Mouse (Mus musculus) G1E (cell line): Measurements from ENCODE around the gene Slc35e3.

ENCODE experiments used
- CTCF ChIP-seq: IDR thresholded peaks from 2 replicates; pipeline ENCODE4 v1.5.1; 2012; ENCODE audit warnings: low read depth, low read length, inconsistent platforms, mixed read lengths
- GATA1 ChIP-seq: IDR thresholded peaks from 2 replicates; pipeline ENCODE4 v1.6.1; 2012; ENCODE audit warnings: borderline replicate concordance, low read length, inconsistent platforms, mixed read lengths
- GATA2 ChIP-seq: IDR thresholded peaks from 2 replicates; pipeline ENCODE4 v1.6.1; 2012; ENCODE audit warnings: low read depth, low read length, inconsistent platforms, borderline replicate concordance
- POLR2AphosphoS5 ChIP-seq: IDR thresholded peaks from 2 replicates; pipeline ENCODE4 v1.6.1; 2012; ENCODE audit warnings: low read depth, low read length, inconsistent platforms; ENCODE audit not compliant: insufficient replicate concordance
- TAL1 ChIP-seq: conservative IDR thresholded peaks from 2 replicates; pipeline ENCODE4 v1.6.1; 2012; ENCODE audit warnings: low read depth, low read length, inconsistent platforms, mixed read lengths

GRCm38 (mm10) chr10:117716686-117717085 lies 29.5 kb downstream of the Slc35e3 start:
- TF ChIP-seq CTCF (no peak), GATA1 (no peak), TAL1 (no peak), GATA2 (no peak), POLR2AphosphoS5 (no peak)
